Mouse (Mus musculus) liver, embryonic 15.5 days (tissue): ENCODE measurements at regions not wholly inside any gene's neighbourhood (a gene's known extent, or its start where the extent isn't known, plus 50 kb on each side); places are given as distances from the start of the nearest gene placed in this dataset.
"Not testable (repeated sequence)": the region's sequence is repeated elsewhere in the genome, so short reads cannot be mapped to it uniquely, and the experiment has no call there.

Experiments used
- ATAC-seq: fragments of 200-750 bp; cut with Nextera tagmentation; 2 replicates; pipeline ENCODE4 v1.8.0; 2017; ENCODE audit warnings: moderate number of reproducible peaks, mild to moderate bottlenecking, moderate library complexity; ENCODE audit not compliant: insufficient read depth
- H3K27ac ChIP-seq: fragments of 300-500 bp; sonication (generic); replicated peaks from 2 replicates; pipeline ENCODE4 v1.5.1; 2015; ENCODE audit warnings: mild to moderate bottlenecking, inconsistent platforms
- H3K27me3 ChIP-seq: fragments of 300-500 bp; sonication (generic); 2 replicates; pipeline ENCODE4 v1.6.1; 2015; ENCODE audit warnings: mild to moderate bottlenecking, inconsistent platforms
- H3K36me3 ChIP-seq: fragments of 300-500 bp; sonication (generic); replicated peaks from 2 replicates; pipeline ENCODE4 v1.6.1; 2015; ENCODE audit warnings: moderate library complexity, mild to moderate bottlenecking, inconsistent platforms
- H3K4me1 ChIP-seq: fragments of 300-500 bp; sonication (generic); replicated peaks from 2 replicates; pipeline ENCODE4 v1.6.1; 2015; ENCODE audit warnings: inconsistent platforms
- H3K4me2 ChIP-seq: fragments of 300-500 bp; sonication (generic); 2 replicates; pipeline ENCODE4 v1.6.1; 2015; ENCODE audit warnings: moderate library complexity, mild to moderate bottlenecking, inconsistent platforms
- H3K4me3 ChIP-seq: fragments of 300-500 bp; sonication (generic); replicated peaks from 2 replicates; pipeline ENCODE4 v1.5.1; 2015; ENCODE audit warnings: mild to moderate bottlenecking, inconsistent platforms
- H3K9ac ChIP-seq: fragments of 300-500 bp; sonication (generic); 2 replicates; pipeline ENCODE4 v1.6.1; 2015; ENCODE audit warnings: moderate library complexity, mild to moderate bottlenecking, inconsistent platforms
- H3K9me3 ChIP-seq: fragments of 300-500 bp; sonication (generic); replicated peaks from 2 replicates; pipeline ENCODE4 v1.6.1; 2016; ENCODE audit warnings: inconsistent platforms
- WGBS: fragments of 180-500 bp; shearing (Covaris S2); methylation state at CpG from one replicate; pipeline ENCODE4 v1.1.7; 2015; ENCODE audit warnings: mixed read lengths; ENCODE audit not compliant: insufficient replicate concordance; 5-methylcytosine and 5-hydroxymethylcytosine counted together

DNA sequence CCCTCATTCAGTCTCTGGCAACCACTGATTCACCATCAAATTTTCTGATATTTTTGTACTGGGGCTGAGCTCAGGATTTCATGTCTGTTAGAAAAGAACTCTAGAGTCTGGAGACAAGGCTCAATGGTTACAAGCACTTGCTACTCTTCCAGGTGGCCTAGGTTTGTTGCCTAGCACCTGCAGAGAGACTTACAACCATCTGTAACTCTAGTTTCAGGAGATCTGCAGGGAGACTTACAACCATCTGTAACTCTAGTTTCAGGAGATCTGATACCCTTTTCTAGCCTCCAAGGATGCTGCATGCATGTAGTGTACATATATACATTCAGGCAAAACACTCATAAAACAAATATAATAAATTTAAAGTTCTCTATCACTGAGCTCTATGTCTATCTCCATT, 166.1 kb downstream of the Akr1d1 start:
- Histone ChIP-seq H3K4me3 (no peak overlapping the region), H3K27ac (no peak overlapping the region), H3K9ac (no peak overlapping the region), H3K9me3 (no peaks in the 10 kb centered on the region), H3K36me3 (no peaks in the 10 kb centered on the region), H3K4me2 (no peak overlapping the region), H3K4me1 (no peaks in the 10 kb centered on the region), H3K27me3 (no peaks in the 10 kb centered on the region)
- ATAC-seq, result no peak

DNA sequence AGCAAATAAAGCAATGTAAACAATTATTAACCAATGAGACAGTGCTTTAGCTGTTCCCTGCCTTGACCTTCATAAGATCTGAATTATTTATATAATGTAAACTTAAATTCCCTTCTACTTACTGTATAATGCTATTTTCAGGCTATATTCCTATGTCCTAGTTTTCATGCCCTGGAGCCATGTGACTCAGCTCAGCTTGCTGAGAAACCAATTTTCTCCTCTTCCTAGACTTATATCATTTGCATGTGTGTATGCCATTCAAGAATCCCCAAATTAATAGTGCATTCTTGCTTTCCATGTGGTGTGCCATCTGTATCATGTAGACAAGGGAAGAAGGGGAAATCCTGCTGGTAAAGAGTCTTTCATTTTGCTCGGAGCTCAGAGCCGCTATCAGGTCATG, 166.7 kb upstream of the Trim24 start:
- WGBS, result 76% methylated on average over 2 of the region's 2 CpGs
- Histone ChIP-seq H3K4me2 (no peak overlapping the region), H3K9ac (no peak overlapping the region), H3K4me3 (no peak overlapping the region), H3K27me3 (no peaks in the 10 kb centered on the region), H3K36me3 (no peaks in the 10 kb centered on the region), H3K4me1 (no peaks in the 10 kb centered on the region), H3K9me3 (no peaks in the 10 kb centered on the region), H3K27ac (no peak overlapping the region)
- ATAC-seq, result no peak

DNA sequence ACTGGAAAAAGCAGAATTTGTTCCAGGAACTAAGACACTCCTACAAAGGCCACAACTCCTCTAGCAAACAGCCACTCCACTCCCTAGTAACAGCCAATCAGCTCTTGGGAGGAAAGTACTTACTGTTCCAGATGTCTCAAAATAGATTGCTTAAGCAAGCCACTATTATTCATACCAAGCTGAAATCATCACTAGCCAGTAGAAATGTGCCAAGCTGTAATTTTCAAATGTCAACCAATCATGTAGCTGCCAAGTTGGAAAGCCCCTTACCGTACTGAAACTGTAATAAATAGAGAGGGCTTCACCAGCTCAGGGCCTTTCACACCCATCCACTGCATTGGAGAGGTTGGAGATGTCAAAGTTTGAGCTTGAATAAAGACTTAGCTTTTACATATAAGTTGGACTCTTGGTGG, 164.9 kb upstream of the Trim24 start:
- Histone ChIP-seq H3K4me2 (no peak overlapping the region), H3K36me3 (no peaks in the 10 kb centered on the region), H3K4me3 (no peak overlapping the region), H3K9ac (no peak overlapping the region), H3K4me1 (no peaks in the 10 kb centered on the region), H3K9me3 (no peaks in the 10 kb centered on the region), H3K27me3 (no peaks in the 10 kb centered on the region), H3K27ac (no peak overlapping the region)
- ATAC-seq, result no peak
- WGBS, result 65% methylated on average over 1 of the region's 1 CpGs

GRCm38 (mm10) chr6:37707671-37708070, 162.9 kb upstream of the Trim24 start:
- 38% methylated on average over 1 of the region's 1 CpGs for WGBS
- not testable (repeated sequence) for H3K9me3 ChIP-seq

GRCm38 (mm10) chr6:37711766-37712165, 158.8 kb upstream of the Trim24 start:
- Histone ChIP-seq H3K9me3 (no peaks in the 10 kb centered on the region), H3K27ac (no peak overlapping the region), H3K27me3 (no peaks in the 10 kb centered on the region), H3K4me3 (no peak overlapping the region), H3K4me2 (no peak overlapping the region), H3K4me1 (no peaks in the 10 kb centered on the region), H3K9ac (no peak overlapping the region), H3K36me3 (no peaks in the 10 kb centered on the region)
- 64% methylated on average over 1 of the region's 1 CpGs for WGBS
- no peak for ATAC-seq

More at GRCm38 (mm10) chr6:37707671-37708070, 162.9 kb upstream of the Trim24 start:
- H3K36me3 ChIP-seq, H3K4me3 ChIP-seq, ATAC-seq, H3K4me2 ChIP-seq, H3K27me3 ChIP-seq, H3K4me1 ChIP-seq, H3K27ac ChIP-seq, H3K9ac ChIP-seq: not testable (repeated sequence)

GRCm38 (mm10) chr6:37713411-37713810, 157.2 kb upstream of the Trim24 start:
- WGBS, result 54% methylated on average over 4 of the region's 4 CpGs

GRCm38 (mm10) chr6:37714223-37714928, 156.2 kb upstream of the Trim24 start:
- H3K9ac ChIP-seq, result no peak overlapping the region
- no peaks in the 10 kb centered on the region for H3K27me3 ChIP-seq
- H3K4me3 ChIP-seq, result no peak overlapping the region
- no peaks in the 10 kb centered on the region for H3K36me3 ChIP-seq
- 24% methylated on average over 6 of the region's 6 CpGs for WGBS
- H3K27ac ChIP-seq, result no peak overlapping the region
- H3K4me2 ChIP-seq, result no peak overlapping the region
- no peaks in the 10 kb centered on the region for H3K9me3 ChIP-seq
- H3K4me1 ChIP-seq, result no peaks in the 10 kb centered on the region
- ATAC-seq, result no peak

More at GRCm38 (mm10) chr6:37713411-37713810, 157.2 kb upstream of the Trim24 start:
- no peaks in the 10 kb centered on the region for H3K4me1 ChIP-seq
- H3K9me3 ChIP-seq, result no peaks in the 10 kb centered on the region
- H3K36me3 ChIP-seq, result no peaks in the 10 kb centered on the region
- H3K4me2 ChIP-seq, result no peak overlapping the region
- no peak for ATAC-seq
- H3K9ac ChIP-seq, result no peak overlapping the region
- H3K4me3 ChIP-seq, result no peak overlapping the region
- no peak overlapping the region for H3K27ac ChIP-seq
- no peaks in the 10 kb centered on the region for H3K27me3 ChIP-seq

GRCm38 (mm10) chr6:37721736-37722135, 148.9 kb upstream of the Trim24 start:
- no peak overlapping the region for H3K27ac ChIP-seq

GRCm38 (mm10) chr6:37723337-37723736, 147.3 kb upstream of the Trim24 start:
- Histone ChIP-seq H3K4me2 (no peak overlapping the region), H3K36me3 (no peaks in the 10 kb centered on the region), H3K9ac (no peak overlapping the region), H3K27me3 (no peaks in the 10 kb centered on the region), H3K4me1 (no peaks in the 10 kb centered on the region), H3K9me3 (no peaks in the 10 kb centered on the region), H3K27ac (no peak overlapping the region), H3K4me3 (no peak overlapping the region)
- ATAC-seq, result no peak
- WGBS, result 27% methylated on average over 4 of the region's 4 CpGs

More at GRCm38 (mm10) chr6:37721736-37722135, 148.9 kb upstream of the Trim24 start:
- 38% methylated on average over 1 of the region's 1 CpGs for WGBS
- H3K9me3 ChIP-seq, result no peaks in the 10 kb centered on the region
- H3K4me3 ChIP-seq, result no peak overlapping the region
- H3K36me3 ChIP-seq, result no peaks in the 10 kb centered on the region
- no peak overlapping the region for H3K4me2 ChIP-seq
- no peaks in the 10 kb centered on the region for H3K4me1 ChIP-seq
- ATAC-seq, result no peak
- H3K27me3 ChIP-seq, result no peaks in the 10 kb centered on the region
- H3K9ac ChIP-seq, result no peak overlapping the region

GRCm38 (mm10) chr6:37724240-37724639, 146.4 kb upstream of the Trim24 start:
- no peak overlapping the region for H3K9ac ChIP-seq
- no peaks in the 10 kb centered on the region for H3K9me3 ChIP-seq
- no peaks in the 10 kb centered on the region for H3K4me1 ChIP-seq
- no peak overlapping the region for H3K4me3 ChIP-seq
- no peaks in the 10 kb centered on the region for H3K27me3 ChIP-seq
- H3K36me3 ChIP-seq, result no peaks in the 10 kb centered on the region
- no peak overlapping the region for H3K4me2 ChIP-seq
- ATAC-seq, result no peak
- 62% methylated on average over 5 of the region's 5 CpGs for WGBS
- H3K27ac ChIP-seq, result no peak overlapping the region

GRCm38 (mm10) chr6:37728621-37729020, 142.0 kb upstream of the Trim24 start:
- Histone ChIP-seq H3K36me3 (no peaks in the 10 kb centered on the region), H3K9ac (no peak overlapping the region), H3K4me3 (no peak overlapping the region), H3K9me3 (no peaks in the 10 kb centered on the region), H3K27me3 (no peaks in the 10 kb centered on the region), H3K4me2 (no peak overlapping the region), H3K27ac (no peak overlapping the region), H3K4me1 (no peaks in the 10 kb centered on the region)
- no peak for ATAC-seq
- WGBS, result 65% methylated on average over 2 of the region's 2 CpGs

- Histone ChIP-seq H3K27ac (no peak overlapping the region), H3K36me3 (no peaks in the 10 kb centered on the region), H3K4me3 (no peak overlapping the region), H3K9ac (no peak overlapping the region), H3K9me3 (no peaks in the 10 kb centered on the region), H3K27me3 (no peaks in the 10 kb centered on the region), H3K4me2 (no peak overlapping the region), H3K4me1 (no peaks in the 10 kb centered on the region)
- ATAC-seq, result no peak
- 62% methylated on average over 2 of the region's 2 CpGs for WGBS
Measured at GRCm38 (mm10) chr6:37729165-37729564, 141.4 kb upstream of the Trim24 start.
